Mouse (Mus musculus) kidney, adult 2 months (tissue): ENCODE measurements around the gene Atf7ip.

Experiments used
- CTCF ChIP-seq: fragments of 200-500 bp; conservative IDR thresholded peaks from 2 replicates; pipeline ENCODE4 v1.5.1; 2011; ENCODE audit warnings: low read depth, mild to moderate bottlenecking, control low read depth, low read length, moderate library complexity, mixed read lengths; ENCODE audit not compliant: insufficient read depth, insufficient read length
- POLR2A ChIP-seq: fragments of 200-500 bp; IDR thresholded peaks from one replicate; pipeline ENCODE4 v1.6.1; 2011; ENCODE audit warnings: low read depth, low read length, control low read depth

GRCm38 (mm10) chr6:136516626-136517025 lies 10.7 kb downstream of the Atf7ip start:
- TF ChIP-seq POLR2A (no peak), CTCF (no peak)
